Mouse (Mus musculus) CH12.LX (cell line): ENCODE measurements around the gene Cfap20. TPM values are rescaled to one million over a fixed set of nuclear protein-coding genes. Genes with fewer than 3 reads are reported as not detected.

Experiments
- DNase-seq: peaks from one replicate; pipeline ENCODE4 v3.0.0-alpha.2; 2013; ENCODE audit errors: extremely low read depth
- H3K27ac ChIP-seq: 2 replicates; pipeline ENCODE4 v1.5.1; 2012; ENCODE audit warnings: low read depth, mild to moderate bottlenecking, control low read depth, moderate library complexity; ENCODE audit not compliant: insufficient read depth
- H3K27me3 ChIP-seq: replicated peaks from 2 replicates; pipeline ENCODE3; 2012; ENCODE audit warnings: inconsistent platforms
- H3K36me3 ChIP-seq, 2 experiments: replicated peaks in 1 of 2; 2 replicates each; pipeline versions ENCODE3 to v1.6.1; 2012; ENCODE audit warnings: inconsistent platforms in 1 of 2, low read length in 1 of 2, mild to moderate bottlenecking in 1 of 2, mixed read lengths in 1 of 2, moderate library complexity in 1 of 2; ENCODE audit not compliant: control insufficient read depth in 1 of 2, insufficient read depth in 1 of 2
- H3K4me1 ChIP-seq, 2 experiments: 2 replicates each; pipeline ENCODE4 v1.6.1; 2012; ENCODE audit warnings: inconsistent platforms in 1 of 2, moderate library complexity in 1 of 2; ENCODE audit not compliant: insufficient read depth in 2 of 2, control insufficient read depth in 1 of 2
- H3K4me2 ChIP-seq: 2 replicates; pipeline ENCODE4 v1.6.1; 2012; ENCODE audit warnings: low read depth, mild to moderate bottlenecking, control low read depth; ENCODE audit not compliant: poor library complexity, insufficient read depth, severe bottlenecking
- H3K4me3 ChIP-seq, 3 experiments: fragments of 150-350 bp in 1 of 3; sonication (generic) in 1 of 3; replicated peaks in 1 of 3; 2 replicates each; pipeline versions ENCODE3 to v1.5.1; 2011 to 2012; ENCODE audit warnings: low read depth in 2 of 3, low read length in 2 of 3, mild to moderate bottlenecking in 2 of 3, moderate library complexity in 2 of 3, control low read depth in 1 of 3, improper control_type of control experiment in 1 of 3, inconsistent platforms in 1 of 3, mixed read lengths in 1 of 3; ENCODE audit not compliant: poor library complexity in 1 of 3
- H3K79me2 ChIP-seq: replicated peaks from 2 replicates; pipeline ENCODE4 v1.6.1; 2012; ENCODE audit warnings: mild to moderate bottlenecking, moderate library complexity; ENCODE audit not compliant: control insufficient read depth, poor library complexity, insufficient read depth, severe bottlenecking; ENCODE audit errors: extremely low read depth
- H3K9ac ChIP-seq: 2 replicates; pipeline ENCODE4 v1.6.1; 2012; ENCODE audit warnings: low read depth, mild to moderate bottlenecking, control low read depth, moderate library complexity; ENCODE audit not compliant: insufficient read depth
- H3K9me3 ChIP-seq: replicated peaks from 2 replicates; pipeline ENCODE3; 2012; ENCODE audit warnings: low read length, inconsistent platforms, mixed read lengths
- CTCF ChIP-seq, 2 experiments: IDR thresholded peaks in 1 of 2; conservative IDR thresholded peaks in 1 of 2; 2 replicates each; pipeline ENCODE4 v1.5.1; 2011 to 2012; ENCODE audit warnings: low read depth in 2 of 2, low read length in 2 of 2, improper control_type of control experiment in 1 of 2, inconsistent platforms in 1 of 2, mild to moderate bottlenecking in 1 of 2, moderate library complexity in 1 of 2
- HCFC1 ChIP-seq: IDR thresholded peaks from 2 replicates; pipeline ENCODE4 v1.6.1; 2012; ENCODE audit warnings: low read depth, mild to moderate bottlenecking, inconsistent platforms, low read length, improper control_type of control experiment
- KAT2A ChIP-seq: IDR thresholded peaks from 2 replicates; pipeline ENCODE4 v1.6.1; 2012; ENCODE audit warnings: low read length, improper control_type of control experiment, inconsistent platforms; ENCODE audit not compliant: insufficient replicate concordance
- MAX ChIP-seq: IDR thresholded peaks from 2 replicates; pipeline ENCODE4 v1.6.1; 2011; ENCODE audit warnings: low read length, improper control_type of control experiment
- MAZ ChIP-seq: IDR thresholded peaks from 2 replicates; pipeline ENCODE4 v1.6.1; 2012; ENCODE audit warnings: low read depth, mild to moderate bottlenecking, inconsistent platforms, low read length, improper control_type of control experiment, moderate library complexity
- MEF2A ChIP-seq: IDR thresholded peaks from 2 replicates; pipeline ENCODE4 v1.6.1; 2014; ENCODE audit warnings: low read depth, mild to moderate bottlenecking, inconsistent platforms, low read length, improper control_type of control experiment, borderline replicate concordance
- MYC ChIP-seq: IDR thresholded peaks from 2 replicates; pipeline ENCODE4 v1.6.1; 2011; ENCODE audit warnings: low read depth, mild to moderate bottlenecking, improper control_type of control experiment, low read length
- RCOR1 ChIP-seq: conservative IDR thresholded peaks from 2 replicates; pipeline ENCODE4 v1.6.1; 2012; ENCODE audit warnings: low read depth, mild to moderate bottlenecking, inconsistent platforms, low read length, improper control_type of control experiment
- SMC3 ChIP-seq: IDR thresholded peaks from 2 replicates; pipeline ENCODE4 v1.6.1; 2011; ENCODE audit warnings: low read depth, low read length, improper control_type of control experiment
- TBP ChIP-seq: conservative IDR thresholded peaks from 2 replicates; pipeline ENCODE4 v1.6.1; 2011; ENCODE audit warnings: low read depth, low read length, improper control_type of control experiment
- TCF12 ChIP-seq: IDR thresholded peaks from 2 replicates; pipeline ENCODE4 v1.6.1; 2014; ENCODE audit warnings: low read depth, mild to moderate bottlenecking, inconsistent platforms, low read length, improper control_type of control experiment
- UBTF ChIP-seq: IDR thresholded peaks from 2 replicates; pipeline ENCODE4 v1.6.1; 2012; ENCODE audit warnings: low read depth, mild to moderate bottlenecking, inconsistent platforms, low read length, improper control_type of control experiment, moderate library complexity
- USF1 ChIP-seq: IDR thresholded peaks from 2 replicates; pipeline ENCODE4 v1.6.1; 2014; ENCODE audit warnings: low read depth, mild to moderate bottlenecking, inconsistent platforms, low read length, improper control_type of control experiment
- USF2 ChIP-seq: conservative IDR thresholded peaks from 2 replicates; pipeline ENCODE4 v1.6.1; 2011; ENCODE audit warnings: low read depth, low read length, improper control_type of control experiment
- ZMIZ1 ChIP-seq: IDR thresholded peaks from 2 replicates; pipeline ENCODE4 v1.6.1; 2012; ENCODE audit warnings: low read depth, mild to moderate bottlenecking, inconsistent platforms, low read length, improper control_type of control experiment
- ZNF384 ChIP-seq: IDR thresholded peaks from 2 replicates; pipeline ENCODE4 v1.6.1; 2012; ENCODE audit warnings: low read depth, low read length, improper control_type of control experiment, inconsistent platforms
- dilution Hi-C: fragments of 300-500 bp; cut with MboI; formaldehyde crosslinking; loops from 2 replicates; pipeline ENCODE4 v1.14.3; 2020; ENCODE audit warnings: low sequenced_read_pairs; ENCODE audit not compliant: extremely low pct_unique_long_range_greater_than_20kb, extremely low pct_ligation_motif_present
- in situ Hi-C: fragments of 300-500 bp; cut with MboI; formaldehyde crosslinking; loops from 3 replicates; pipeline ENCODE4 v1.14.3; 2019; ENCODE audit warnings: low sequenced_read_pairs, low pct_ligation_motif_present, low pct_unique_long_range_greater_than_20kb, mixed read lengths
- polyA plus RNA-seq: library from polyadenylated mRNA; unstranded; fragments of >175 nt; gene quantifications from 2 replicates; pipeline ENCODE4 v1.2.1, GENCODE M21; 2012; ENCODE audit warnings: low read depth; ENCODE audit not compliant: insufficient read length
- total RNA-seq, 2 experiments: library from RNA; depleted of rRNA; stranded (reverse); fragments of 300-350 nt in 1 of 2; fragments of >200 nt in 1 of 2; gene quantifications; 2 replicates each; pipeline ENCODE4 v1.2.3; 2012 to 2014

Cfap20 gene
- total and polyA plus RNA-seq, 3 experiments: 53.4 to 93.0 (median 57.2) TPM

GRCm38 (mm10) chr8:95422193-95422810, 12.4 kb downstream of the Cfap20 start:
- peaks cover 0 to 4% of the 10 kb centered on the region in 2 experiments; a peak in 1 of 4 replicates for H3K4me1 ChIP-seq
- TF ChIP-seq MEF2A: no peak
- TF ChIP-seq USF1: no peak
- TF ChIP-seq MAZ: no peak
- TF ChIP-seq TBP: no peak
- no peak for TF ChIP-seq ZNF384
- TF ChIP-seq KAT2A: no peak
- TF ChIP-seq, all 38 proteins: peak for 0
- DNase-seq: no peak
- H3K4me3 ChIP-seq: no peak overlapping the region
- dilution Hi-C loops: no loop called here
- no peak overlapping the region for H3K27ac ChIP-seq
- peaks cover 20 to 61% of the 10 kb centered on the region in 2 experiments for H3K36me3 ChIP-seq
- H3K9ac ChIP-seq: no peak overlapping the region
- no peak overlapping the region for H3K4me2 ChIP-seq
- H3K9me3 ChIP-seq: no peaks in the 10 kb centered on the region
- H3K79me2 ChIP-seq: no peaks in the 10 kb centered on the region; the same call in 1 of the 2 replicates
- in situ Hi-C loops: no loop called here
- no peaks in the 10 kb centered on the region for H3K27me3 ChIP-seq

GRCm38 (mm10) chr8:95411309-95411972, 23.2 kb downstream of the Cfap20 start:
- no peaks in the 10 kb centered on the region for H3K27me3 ChIP-seq
- H3K9ac ChIP-seq: no peak overlapping the region
- no peaks in the 10 kb centered on the region for H3K9me3 ChIP-seq
- dilution Hi-C loops: no loop called here
- H3K4me2 ChIP-seq: no peak overlapping the region
- TF ChIP-seq MAX (no peak), ZNF384 (no peak)
- in situ Hi-C loops: no loop called here
- H3K79me2 ChIP-seq: no peaks in the 10 kb centered on the region
- peaks cover 0 to 9% of the 10 kb centered on the region in 2 experiments for H3K36me3 ChIP-seq
- no peaks in the 10 kb centered on the region for H3K4me1 ChIP-seq
- no peak overlapping the region for H3K27ac ChIP-seq
- no peak for DNase-seq
- H3K4me3 ChIP-seq: no peak overlapping the region

- H3K4me2 ChIP-seq: no peak overlapping the region
- H3K27ac ChIP-seq: no peak overlapping the region
- no peak overlapping the region for H3K9ac ChIP-seq
- H3K9me3 ChIP-seq: no peaks in the 10 kb centered on the region
- in situ Hi-C loops: no loop called here
- no peaks in the 10 kb centered on the region for H3K27me3 ChIP-seq
- dilution Hi-C loops: no loop called here
- TF ChIP-seq ZMIZ1: no peak
- TF ChIP-seq TBP: no peak
- TF ChIP-seq CTCF (conservative IDR thresholded peaks at IDR 0.05 in 1 of 2, IDR thresholded peaks at IDR 0.05 in 1 of 2; ENCODE audit: low read depth in 2 of 2, low read length in 2 of 2): no peak
- TF ChIP-seq RCOR1: no peak
- TF ChIP-seq USF2: no peak
- TF ChIP-seq TCF12: no peak
- TF ChIP-seq SMC3: no peak
- TF ChIP-seq UBTF: no peak
- TF ChIP-seq HCFC1: no peak
- TF ChIP-seq MYC: no peak
- no peak for TF ChIP-seq KAT2A
- H3K4me1 ChIP-seq: no peaks in the 10 kb centered on the region
- H3K79me2 ChIP-seq: no peaks in the 10 kb centered on the region
- H3K4me3 ChIP-seq: no peak overlapping the region
- H3K36me3 ChIP-seq: peaks cover 0 to 9% of the 10 kb centered on the region in 2 experiments
- no peak for DNase-seq
Measured at GRCm38 (mm10) chr8:95409518-95409917, 25.2 kb downstream of the Cfap20 start.
